Mouse (Mus musculus): ENCODE measurements around the gene Ccdc177. TPM values are rescaled to one million over a fixed set of nuclear protein-coding genes. Genes with fewer than 3 reads are reported as not detected.

The Ccdc177 gene
- polyA plus RNA-seq, 1 experiment = not detected

DNA sequence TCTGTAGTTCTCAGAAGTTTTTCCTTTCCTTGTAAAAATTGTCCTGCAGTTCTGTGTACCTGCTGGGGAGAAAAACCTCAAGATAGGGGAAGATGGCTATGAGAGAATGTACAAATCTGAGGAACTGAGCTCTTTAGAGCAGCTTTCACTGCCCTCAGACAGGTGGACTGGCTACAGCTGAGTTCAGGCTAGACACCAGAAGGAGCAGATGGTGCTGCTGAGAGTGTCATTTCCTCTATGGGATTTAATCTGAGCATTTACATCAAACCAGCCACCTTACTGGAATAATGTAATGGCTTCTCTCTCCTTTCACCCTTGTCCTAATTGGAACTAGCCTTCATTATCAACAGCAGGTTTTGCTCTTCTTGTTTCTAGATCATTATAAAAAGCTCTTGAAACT lies 37.8 kb upstream of the Ccdc177 start:
- H3K4me3 ChIP-seq (ENCODE audit: insufficient read depth, low read depth, low read length) = no peak overlapping the region
- H3K4me1 ChIP-seq (ENCODE audit: control insufficient read depth, insufficient read depth, low read length) = peaks cover 32% of the 10 kb centered on the region
- H3K36me3 ChIP-seq (ENCODE audit: control insufficient read depth, insufficient read depth, low read length) = no peaks in the 10 kb centered on the region; the same call in 1 of the 2 replicates
- no peaks in the 10 kb centered on the region for H3K27me3 ChIP-seq (replicated peaks; ENCODE audit: control insufficient read depth, insufficient read depth, low read length)
- H3K27ac ChIP-seq (ENCODE audit: insufficient read depth, low read depth, low read length) = no peak overlapping the region
- no peak for TF ChIP-seq CTCF (conservative IDR thresholded peaks at IDR 0.05; ENCODE audit: insufficient read depth, insufficient read length, low read depth, low read length)
- no peak for TF ChIP-seq POLR2A (IDR thresholded peaks at IDR 0.05; ENCODE audit: low read depth, low read length)
- no peak for DNase-seq

DNA sequence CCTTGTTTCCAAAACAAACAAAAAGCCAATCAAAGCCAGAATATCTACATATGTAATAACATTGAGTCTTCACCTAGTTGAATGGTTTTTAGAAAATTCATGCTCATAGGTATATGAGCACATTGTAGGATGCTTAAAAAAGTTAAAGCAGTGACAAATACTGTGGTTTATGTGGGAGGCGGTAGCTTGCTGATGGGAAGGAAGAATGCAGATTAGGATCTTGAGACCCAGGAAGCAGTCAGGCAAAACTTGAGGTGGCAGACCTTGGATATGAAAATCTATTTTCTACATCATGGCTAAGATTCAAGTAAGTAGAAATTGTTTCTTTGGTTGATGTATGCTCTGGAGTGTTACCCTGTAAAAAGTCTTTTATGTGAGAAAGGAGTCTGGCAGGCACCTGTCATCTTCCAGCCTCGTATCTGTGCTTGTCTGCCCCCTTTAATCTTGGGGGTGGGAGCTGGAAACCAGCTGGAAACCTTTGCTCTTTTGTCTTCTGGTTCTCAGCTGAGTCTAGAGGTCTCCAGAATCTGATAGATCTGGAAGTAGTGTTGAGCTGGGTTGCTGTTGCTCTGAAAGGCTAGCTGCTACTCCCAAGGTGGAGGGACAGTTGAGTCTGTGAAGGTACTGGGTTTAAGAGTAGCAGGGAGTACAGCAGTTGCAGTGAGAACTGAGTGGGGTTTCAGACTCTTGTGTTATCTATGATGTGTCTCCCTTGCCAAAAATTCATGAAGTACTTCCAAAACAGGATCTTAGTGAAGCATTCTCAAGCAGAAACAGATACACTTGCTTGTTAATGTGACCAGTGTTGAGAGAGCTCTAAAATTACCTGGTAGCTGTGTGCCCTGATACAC lies 34.7 kb upstream of the Ccdc177 start:
- no peak overlapping the region for H3K4me3 ChIP-seq (ENCODE audit: insufficient read depth, low read depth, low read length)
- TF ChIP-seq POLR2A (IDR thresholded peaks at IDR 0.05; ENCODE audit: low read depth, low read length) (no peak), CTCF (conservative IDR thresholded peaks at IDR 0.05; ENCODE audit: insufficient read depth, insufficient read length, low read depth, low read length) (no peak)
- DNase-seq = no peak
- peaks cover 30% of the 10 kb centered on the region for H3K4me1 ChIP-seq (ENCODE audit: control insufficient read depth, insufficient read depth, low read length)
- H3K27me3 ChIP-seq (replicated peaks; ENCODE audit: control insufficient read depth, insufficient read depth, low read length) = no peaks in the 10 kb centered on the region
- WGBS = 42% methylated on average over 2 of the region's 2 CpGs
- no peaks in the 10 kb centered on the region; the same call in 1 of the 2 replicates for H3K36me3 ChIP-seq (ENCODE audit: control insufficient read depth, insufficient read depth, low read length)
- H3K27ac ChIP-seq (ENCODE audit: insufficient read depth, low read depth, low read length) = peak overlapping the region; percentile 46

DNA sequence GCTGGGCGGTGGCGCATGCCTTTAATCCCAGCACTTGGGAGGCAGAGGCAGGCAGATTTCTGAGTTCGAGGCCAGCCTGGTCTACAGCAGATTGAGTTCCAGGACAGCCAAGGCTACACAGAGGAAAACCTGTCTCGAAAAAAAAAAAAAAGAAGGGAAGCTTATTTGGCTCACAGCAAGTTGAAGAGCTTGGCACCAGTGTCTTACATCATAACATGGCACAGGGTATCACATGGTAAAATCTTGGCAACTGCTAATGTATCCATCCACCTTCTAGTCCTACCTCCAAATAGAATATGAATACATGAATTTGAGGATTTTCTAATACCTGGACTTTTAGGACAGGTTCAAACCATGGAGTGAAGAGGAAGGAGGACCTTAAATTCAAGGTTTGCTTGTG lies 34.0 kb upstream of the Ccdc177 start:
- Histone ChIP-seq H3K4me1 (ENCODE audit: control insufficient read depth, insufficient read depth, low read length) (peaks cover 33% of the 10 kb centered on the region), H3K36me3 (ENCODE audit: control insufficient read depth, insufficient read depth, low read length) (no peaks in the 10 kb centered on the region; the same call in 1 of the 2 replicates), H3K4me3 (ENCODE audit: insufficient read depth, low read depth, low read length) (no peak overlapping the region), H3K27ac (ENCODE audit: insufficient read depth, low read depth, low read length) (no peak overlapping the region), H3K27me3 (replicated peaks; ENCODE audit: control insufficient read depth, insufficient read depth, low read length) (no peaks in the 10 kb centered on the region)
- WGBS = 77% methylated on average over 4 of the region's 4 CpGs
- no peak for DNase-seq
- TF ChIP-seq CTCF (conservative IDR thresholded peaks at IDR 0.05; ENCODE audit: insufficient read depth, insufficient read length, low read depth, low read length) = no peak
- TF ChIP-seq POLR2A (IDR thresholded peaks at IDR 0.05; ENCODE audit: low read depth, low read length) = no peak

- H3K27me3 ChIP-seq (replicated peaks; ENCODE audit: control insufficient read depth, insufficient read depth, low read length) = no peaks in the 10 kb centered on the region
- peak overlapping the region; percentile 90 for H3K27ac ChIP-seq (ENCODE audit: insufficient read depth, low read depth, low read length)
- H3K4me1 ChIP-seq (ENCODE audit: control insufficient read depth, insufficient read depth, low read length) = peaks cover 33% of the 10 kb centered on the region
- TF ChIP-seq CTCF (conservative IDR thresholded peaks at IDR 0.05; ENCODE audit: insufficient read depth, insufficient read length, low read depth, low read length) = no peak
- TF ChIP-seq POLR2A (IDR thresholded peaks at IDR 0.05; ENCODE audit: low read depth, low read length) = no peak
- H3K4me3 ChIP-seq (ENCODE audit: insufficient read depth, low read depth, low read length) = no peak overlapping the region
- H3K36me3 ChIP-seq (ENCODE audit: control insufficient read depth, insufficient read depth, low read length) = no peaks in the 10 kb centered on the region; the same call in 1 of the 2 replicates
- 26% methylated on average over 1 of the region's 1 CpGs for WGBS
- peak; percentile 75 for DNase-seq
Observed at GRCm38 (mm10) chr12:80793535-80793934, 33.0 kb upstream of the Ccdc177 start.

DNA sequence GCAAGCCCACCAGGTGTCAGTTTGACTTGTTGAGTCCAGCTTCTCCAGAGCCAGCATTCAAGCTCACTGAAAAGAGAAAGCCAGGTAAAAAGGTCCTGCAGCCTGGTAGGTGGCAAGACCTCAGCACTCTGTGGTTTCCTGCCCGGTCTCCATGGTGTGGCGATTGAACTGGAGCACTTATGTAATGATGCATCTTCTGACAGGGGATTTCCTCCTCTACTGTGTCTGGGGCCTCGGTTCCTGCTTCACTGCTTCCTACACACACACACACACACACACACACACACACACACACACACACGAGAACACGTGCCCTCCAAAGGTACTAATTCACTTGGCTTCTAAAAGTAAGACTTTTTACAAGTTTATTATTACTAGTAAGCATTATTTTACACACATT lies 32.4 kb upstream of the Ccdc177 start:
- Histone ChIP-seq H3K36me3 (ENCODE audit: control insufficient read depth, insufficient read depth, low read length) (no peaks in the 10 kb centered on the region; the same call in 1 of the 2 replicates), H3K27ac (ENCODE audit: insufficient read depth, low read depth, low read length) (peak overlapping the region; percentile 86), H3K4me3 (ENCODE audit: insufficient read depth, low read depth, low read length) (no peak overlapping the region), H3K27me3 (replicated peaks; ENCODE audit: control insufficient read depth, insufficient read depth, low read length) (no peaks in the 10 kb centered on the region), H3K4me1 (ENCODE audit: control insufficient read depth, insufficient read depth, low read length) (peaks cover 33% of the 10 kb centered on the region)
- TF ChIP-seq POLR2A (IDR thresholded peaks at IDR 0.05; ENCODE audit: low read depth, low read length) (no peak), CTCF (conservative IDR thresholded peaks at IDR 0.05; ENCODE audit: insufficient read depth, insufficient read length, low read depth, low read length) (no peak)
- DNase-seq = peak; percentile 80
- 11% methylated on average over 5 of the region's 5 CpGs for WGBS

DNA sequence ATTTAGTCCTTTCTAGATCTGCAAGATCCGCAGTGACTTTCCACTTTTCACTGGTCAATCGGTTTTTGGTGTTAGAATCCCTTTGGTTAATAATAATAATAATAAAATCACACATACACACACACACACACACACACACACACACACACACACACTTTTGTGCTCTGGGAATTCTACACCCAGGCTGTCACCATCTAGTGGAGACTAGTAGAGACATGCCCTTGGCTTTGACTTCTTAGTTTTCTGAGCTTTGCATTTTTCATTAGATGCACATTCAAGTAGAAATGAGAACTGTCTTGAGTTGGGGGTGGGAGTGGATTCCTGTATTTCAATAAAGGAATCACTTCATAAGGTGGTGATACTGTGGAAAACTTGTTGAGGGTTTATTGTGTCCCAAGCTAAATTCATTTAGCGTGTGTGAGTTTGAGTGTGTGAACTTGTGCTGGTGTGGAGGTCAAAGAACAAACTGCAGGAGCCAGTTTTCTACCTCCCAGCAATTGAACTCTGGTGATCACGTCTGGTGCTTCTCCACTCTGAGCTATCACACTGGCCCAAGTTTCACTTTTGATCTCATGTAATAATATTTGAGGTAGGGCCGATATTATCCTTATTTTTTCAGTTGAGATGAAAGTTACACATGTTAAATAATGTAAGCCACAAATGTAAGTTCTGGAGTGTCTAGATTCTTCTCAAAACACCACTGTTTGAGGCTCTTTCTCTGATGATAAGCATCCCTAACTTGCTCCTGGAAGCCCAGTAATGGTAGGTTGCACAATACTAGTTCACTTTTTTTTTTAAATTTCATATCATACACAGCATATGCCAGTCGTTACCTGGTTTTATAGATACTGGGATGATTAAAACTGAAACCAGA lies 31.3 kb upstream of the Ccdc177 start:
- DNase-seq = peak; percentile 76
- peak overlapping the region; percentile 95 for H3K27ac ChIP-seq (ENCODE audit: insufficient read depth, low read depth, low read length)
- no peak for TF ChIP-seq POLR2A (IDR thresholded peaks at IDR 0.05; ENCODE audit: low read depth, low read length)
- no peak for TF ChIP-seq CTCF (conservative IDR thresholded peaks at IDR 0.05; ENCODE audit: insufficient read depth, insufficient read length, low read depth, low read length)
- H3K4me3 ChIP-seq (ENCODE audit: insufficient read depth, low read depth, low read length) = peak overlapping the region; percentile 75
- H3K4me1 ChIP-seq (ENCODE audit: control insufficient read depth, insufficient read depth, low read length) = peaks cover 36% of the 10 kb centered on the region
- no peaks in the 10 kb centered on the region; the same call in 1 of the 2 replicates for H3K36me3 ChIP-seq (ENCODE audit: control insufficient read depth, insufficient read depth, low read length)
- WGBS = 16% methylated on average over 6 of the region's 6 CpGs
- no peaks in the 10 kb centered on the region for H3K27me3 ChIP-seq (replicated peaks; ENCODE audit: control insufficient read depth, insufficient read depth, low read length)
